Mouse (Mus musculus): ENCODE results near the gene Zfp185. TPM values are rescaled to one million over a fixed set of nuclear protein-coding genes. Genes with fewer than 3 reads are reported as not detected.

Gene Zfp185
- 1.1 and 1.4 TPM in 2 replicates for polyA plus RNA-seq (2015; fragmentation: Nextera tagmentation; extraction: Ambion mirVana)

GRCm38 (mm10) chrX:72986841-72987519, at the start of gene Zfp185:
Zfp185 (plus strand) TSS chrX:72987339.
- H3K36me3 ChIP-seq, result no peaks in the 10 kb centered on the region
- 24% methylated on average over 40 of the region's 45 CpGs for WGBS
- H3K4me3 ChIP-seq (replicated peaks), result peak within 1 kb of the TSS; percentile 38
- no peak within 1 kb of the TSS for H3K27ac ChIP-seq (replicated peaks)
- no peaks in the 10 kb centered on the region for H3K4me1 ChIP-seq
- H3K4me2 ChIP-seq, result peak within 1 kb of the TSS; percentile 71
- H3K27me3 ChIP-seq (replicated peaks), result peaks cover 8% of the 10 kb centered on the region; the same call in 1 of the 2 replicates
- ATAC-seq (ENCODE audit: low FRiP score), result peak; percentile 62; the same call in 1 of the 2 replicates
- no peak within 1 kb of the TSS for H3K9ac ChIP-seq (replicated peaks)
- no peaks in the 10 kb centered on the region for H3K9me3 ChIP-seq (replicated peaks)

GRCm38 (mm10) chrX:72953464-72953863, 33.7 kb upstream of the Zfp185 start:
- Histone ChIP-seq H3K36me3 (peaks cover 10% of the 10 kb centered on the region; the same call in 1 of the 2 replicates), H3K27ac (replicated peaks) (no peak overlapping the region), H3K27me3 (replicated peaks) (no peaks in the 10 kb centered on the region), H3K4me2 (no peak overlapping the region), H3K4me3 (replicated peaks) (no peak overlapping the region), H3K9ac (replicated peaks) (no peak overlapping the region), H3K9me3 (replicated peaks) (no peaks in the 10 kb centered on the region), H3K4me1 (no peaks in the 10 kb centered on the region)
- WGBS, result 95% methylated on average over 4 of the region's 4 CpGs
- no peak for ATAC-seq (ENCODE audit: low FRiP score)

DNA sequence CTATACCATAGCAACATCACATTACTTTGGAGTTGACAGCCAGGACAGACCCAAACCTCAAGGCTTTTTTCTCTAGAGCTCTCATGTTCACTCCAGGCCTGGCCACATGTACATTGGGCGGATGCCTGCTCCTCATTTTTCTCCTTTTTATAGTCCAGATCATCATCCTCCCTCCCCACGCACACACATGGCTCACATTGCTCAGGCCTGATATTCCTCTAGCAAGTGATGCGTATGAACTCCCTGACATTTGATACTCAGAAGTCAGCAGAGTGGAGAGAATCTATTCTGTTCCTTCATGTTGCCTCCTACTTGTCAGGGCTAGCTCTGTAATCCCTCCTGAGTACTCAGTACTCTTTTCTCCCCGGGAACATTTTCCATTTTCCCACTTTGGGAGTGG, 30.7 kb upstream of the Zfp185 start:
- H3K4me1 ChIP-seq, result no peaks in the 10 kb centered on the region
- H3K4me2 ChIP-seq, result no peak overlapping the region
- H3K27ac ChIP-seq (replicated peaks), result no peak overlapping the region
- no peaks in the 10 kb centered on the region for H3K9me3 ChIP-seq (replicated peaks)
- H3K36me3 ChIP-seq, result peaks cover 10% of the 10 kb centered on the region; the same call in 1 of the 2 replicates
- H3K27me3 ChIP-seq (replicated peaks), result no peaks in the 10 kb centered on the region
- ATAC-seq (ENCODE audit: low FRiP score), result no peak
- no peak overlapping the region for H3K4me3 ChIP-seq (replicated peaks)
- WGBS, result 94% methylated on average over 4 of the region's 4 CpGs
- no peak overlapping the region for H3K9ac ChIP-seq (replicated peaks)

DNA sequence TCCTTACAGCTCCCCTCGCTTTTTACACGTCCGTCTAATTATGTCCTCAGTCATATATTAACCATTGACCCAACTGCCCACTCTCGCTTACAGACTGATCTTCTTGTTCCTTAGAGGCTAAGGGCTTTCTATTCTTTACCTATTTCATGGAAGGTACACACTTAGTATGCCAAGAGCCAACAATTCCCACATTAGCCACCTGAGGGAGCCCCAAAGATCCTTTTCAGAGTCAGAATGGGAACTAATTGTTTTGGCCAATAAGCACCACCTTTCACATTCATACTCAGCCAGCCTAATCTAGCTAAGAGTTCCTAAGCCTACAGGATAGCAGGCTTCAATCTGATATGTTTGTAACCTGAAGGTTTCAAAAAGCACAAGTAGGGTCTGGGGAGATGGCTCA, 26.7 kb upstream of the Zfp185 start:
- Histone ChIP-seq H3K9ac (replicated peaks) (no peak overlapping the region), H3K27me3 (replicated peaks) (no peaks in the 10 kb centered on the region), H3K9me3 (replicated peaks) (no peaks in the 10 kb centered on the region), H3K27ac (replicated peaks) (no peak overlapping the region), H3K4me3 (replicated peaks) (no peak overlapping the region), H3K36me3 (peaks cover 13% of the 10 kb centered on the region; the same call in 1 of the 2 replicates), H3K4me1 (no peaks in the 10 kb centered on the region), H3K4me2 (no peak overlapping the region)
- no peak for ATAC-seq (ENCODE audit: low FRiP score)
- 83% methylated on average over 4 of the region's 4 CpGs for WGBS

DNA sequence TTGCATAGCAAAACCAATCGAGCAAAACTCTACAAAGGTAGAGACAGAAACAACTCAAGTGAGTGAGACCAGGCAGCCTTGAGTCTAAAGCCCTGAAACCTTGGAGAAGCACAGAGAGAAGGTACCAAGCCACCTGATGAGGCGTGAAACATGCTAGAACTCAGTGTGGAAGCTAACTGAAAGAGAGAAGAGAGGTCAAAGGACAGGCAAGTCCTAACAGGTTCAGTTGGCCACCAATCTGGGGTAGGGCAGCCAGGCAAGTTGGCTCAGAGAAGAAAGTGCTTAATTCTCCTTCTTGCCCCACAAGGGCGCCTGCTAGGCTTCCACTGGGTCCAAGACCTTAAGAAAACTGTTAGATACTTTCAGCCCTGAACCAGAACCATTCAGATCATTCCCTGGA, 25.6 kb upstream of the Zfp185 start:
- Histone ChIP-seq H3K4me1 (no peaks in the 10 kb centered on the region), H3K4me3 (replicated peaks) (no peak overlapping the region), H3K9me3 (replicated peaks) (no peaks in the 10 kb centered on the region), H3K27me3 (replicated peaks) (no peaks in the 10 kb centered on the region), H3K9ac (replicated peaks) (no peak overlapping the region), H3K36me3 (peaks cover 13% of the 10 kb centered on the region; the same call in 1 of the 2 replicates), H3K4me2 (no peak overlapping the region), H3K27ac (replicated peaks) (no peak overlapping the region)
- ATAC-seq (ENCODE audit: low FRiP score), result no peak
- 77% methylated on average over 3 of the region's 3 CpGs for WGBS

GRCm38 (mm10) chrX:72962743-72963142, 24.4 kb upstream of the Zfp185 start:
- no peaks in the 10 kb centered on the region for H3K27me3 ChIP-seq (replicated peaks)
- H3K4me3 ChIP-seq (replicated peaks), result no peak overlapping the region
- H3K9ac ChIP-seq (replicated peaks), result no peak overlapping the region
- H3K4me1 ChIP-seq, result no peaks in the 10 kb centered on the region
- H3K9me3 ChIP-seq (replicated peaks), result no peaks in the 10 kb centered on the region
- no peak for ATAC-seq (ENCODE audit: low FRiP score)
- peaks cover 7% of the 10 kb centered on the region; the same call in 1 of the 2 replicates for H3K36me3 ChIP-seq
- no peak overlapping the region for H3K27ac ChIP-seq (replicated peaks)
- 76% methylated on average over 3 of the region's 3 CpGs for WGBS
- no peak overlapping the region for H3K4me2 ChIP-seq

DNA sequence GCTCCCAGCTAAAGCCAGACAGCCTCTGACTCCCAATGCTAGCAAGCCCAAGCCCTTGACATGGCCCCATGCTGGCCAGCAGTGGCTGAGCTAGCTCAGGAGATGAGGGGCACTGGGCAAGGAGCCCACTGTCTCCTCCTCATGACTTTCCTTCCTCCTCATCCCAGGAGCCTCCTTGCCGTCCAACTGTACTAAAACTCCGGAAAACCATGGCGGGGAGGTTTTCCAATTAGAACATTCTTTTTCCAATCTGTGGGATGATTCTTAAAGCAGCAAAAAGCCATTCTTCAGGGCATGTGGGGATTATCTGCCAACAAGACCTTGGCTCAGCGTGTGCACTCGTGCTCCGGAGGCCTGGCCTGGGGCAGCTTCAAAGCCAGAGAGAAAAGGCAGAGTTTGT, 4.3 kb upstream of the Zfp185 start:
- H3K4me1 ChIP-seq, result no peaks in the 10 kb centered on the region
- 88% methylated on average over 6 of the region's 6 CpGs for WGBS
- no peak overlapping the region for H3K4me3 ChIP-seq (replicated peaks)

DNA sequence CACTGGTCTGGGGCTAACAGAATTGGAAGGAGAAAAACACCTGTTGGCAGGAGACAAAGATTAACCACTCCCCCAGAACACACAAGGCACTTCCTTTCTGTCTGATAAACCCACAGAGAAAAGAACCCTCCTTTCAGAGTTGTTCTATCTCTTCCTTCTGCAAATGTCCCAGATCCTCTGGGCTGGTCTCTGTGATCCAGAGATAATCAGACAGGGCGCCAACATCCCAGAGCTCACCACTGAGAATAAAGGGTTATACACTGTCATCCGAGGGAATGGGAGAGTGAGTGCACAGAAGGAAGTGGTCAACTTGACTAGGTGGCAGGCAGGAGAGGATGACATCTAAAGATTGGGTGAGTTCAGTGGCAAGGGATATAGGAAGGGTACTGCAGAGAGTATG, 1.5 kb upstream of the Zfp185 start:
- Histone ChIP-seq H3K9ac (replicated peaks) (no peak overlapping the region), H3K4me1 (no peaks in the 10 kb centered on the region), H3K27ac (replicated peaks) (no peak overlapping the region), H3K27me3 (replicated peaks) (peaks cover 8% of the 10 kb centered on the region; the same call in 1 of the 2 replicates), H3K9me3 (replicated peaks) (no peaks in the 10 kb centered on the region), H3K4me3 (replicated peaks) (no peak overlapping the region), H3K4me2 (no peak overlapping the region), H3K36me3 (no peaks in the 10 kb centered on the region)
- no peak for ATAC-seq (ENCODE audit: low FRiP score)
- 93% methylated on average over 2 of the region's 2 CpGs for WGBS

More for the DNA sequence above, 4.3 kb upstream of the Zfp185 start:
- Histone ChIP-seq H3K9ac (replicated peaks) (no peak overlapping the region), H3K4me2 (no peak overlapping the region), H3K27ac (replicated peaks) (no peak overlapping the region), H3K9me3 (replicated peaks) (no peaks in the 10 kb centered on the region), H3K36me3 (no peaks in the 10 kb centered on the region), H3K27me3 (replicated peaks) (peaks cover 8% of the 10 kb centered on the region; the same call in 1 of the 2 replicates)
- ATAC-seq (ENCODE audit: low FRiP score), result no peak

DNA sequence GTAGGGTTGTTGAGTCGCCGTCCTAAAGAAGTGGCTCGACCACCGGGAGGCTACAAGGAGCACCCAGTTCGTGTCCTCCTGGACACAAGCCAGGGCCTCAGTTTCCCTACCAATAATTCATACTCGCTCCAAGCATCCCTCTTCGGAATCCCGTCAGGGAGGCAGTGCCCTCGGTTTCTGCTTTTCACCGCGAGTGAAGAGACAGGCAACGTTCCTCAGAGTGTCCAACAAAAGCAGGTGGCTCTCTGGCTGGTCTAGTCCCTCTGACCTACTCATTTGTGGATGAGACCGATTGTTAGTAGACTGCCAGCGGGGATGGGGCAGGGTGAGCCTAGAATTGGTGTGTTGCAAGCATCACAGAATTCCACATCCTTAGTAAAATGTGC, 374 bp downstream of the Zfp185 start:
- no peak overlapping the region for H3K9ac ChIP-seq (replicated peaks)
- H3K4me2 ChIP-seq, result peak overlapping the region; percentile 71
- H3K9me3 ChIP-seq (replicated peaks), result no peaks in the 10 kb centered on the region
- no peaks in the 10 kb centered on the region for H3K4me1 ChIP-seq
- 31% methylated on average over 14 of the region's 14 CpGs for WGBS
- no peaks in the 10 kb centered on the region for H3K36me3 ChIP-seq
- H3K27ac ChIP-seq (replicated peaks), result no peak overlapping the region
- peak overlapping the region; percentile 38 for H3K4me3 ChIP-seq (replicated peaks)
- ATAC-seq (ENCODE audit: low FRiP score), result no peak
- peaks cover 8% of the 10 kb centered on the region; the same call in 1 of the 2 replicates for H3K27me3 ChIP-seq (replicated peaks)

DNA sequence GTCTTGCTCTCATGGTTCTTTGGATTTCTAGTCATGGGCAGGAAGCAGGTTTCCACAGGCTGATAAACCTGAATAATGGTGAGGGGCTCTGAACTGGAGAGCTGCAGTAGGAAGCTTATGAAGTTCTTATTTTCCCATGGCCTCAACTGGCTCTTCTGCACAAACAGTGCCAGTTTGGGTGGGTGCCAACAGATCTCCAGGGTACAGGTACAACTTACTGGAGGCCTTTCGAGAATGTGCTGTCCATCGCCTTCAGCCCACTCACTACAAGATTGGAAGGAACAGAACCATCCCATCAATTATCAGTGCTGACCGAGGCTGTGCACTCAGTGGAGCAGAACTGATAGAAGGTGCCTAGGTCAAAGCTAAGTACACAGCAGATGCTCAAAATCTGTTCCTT, 1.3 kb downstream of the Zfp185 start:
- no peaks in the 10 kb centered on the region for H3K4me1 ChIP-seq
- no peak overlapping the region for H3K4me2 ChIP-seq
- no peak overlapping the region for H3K4me3 ChIP-seq (replicated peaks)
- 77% methylated on average over 3 of the region's 3 CpGs for WGBS
- ATAC-seq (ENCODE audit: low FRiP score), result no peak
- H3K36me3 ChIP-seq, result no peaks in the 10 kb centered on the region
- H3K27me3 ChIP-seq (replicated peaks), result peaks cover 8% of the 10 kb centered on the region; the same call in 1 of the 2 replicates
- no peak overlapping the region for H3K9ac ChIP-seq (replicated peaks)
- H3K9me3 ChIP-seq (replicated peaks), result no peaks in the 10 kb centered on the region
- H3K27ac ChIP-seq (replicated peaks), result no peak overlapping the region

DNA sequence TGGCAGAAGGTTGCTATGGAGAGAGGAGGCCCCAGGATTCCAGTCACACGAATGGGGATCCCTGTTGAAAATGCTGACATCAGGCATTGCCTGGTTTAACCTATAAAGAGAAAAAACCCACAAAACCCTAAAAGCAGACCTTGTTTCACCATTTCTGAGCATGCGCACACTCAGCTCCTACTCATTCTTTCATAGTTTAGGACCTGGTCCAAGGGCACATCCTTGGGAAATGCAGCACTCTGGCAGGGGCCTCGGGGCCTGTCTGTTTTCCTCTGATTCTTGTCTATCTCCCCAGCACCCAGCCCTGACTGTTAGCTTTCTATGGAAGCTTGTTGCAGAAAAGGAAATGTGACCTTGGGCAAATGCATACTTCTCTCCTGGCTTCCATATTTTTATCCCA, 3.4 kb downstream of the Zfp185 start:
- ATAC-seq (ENCODE audit: low FRiP score), result no peak
- peaks cover 8% of the 10 kb centered on the region; the same call in 1 of the 2 replicates for H3K27me3 ChIP-seq (replicated peaks)
- H3K4me2 ChIP-seq, result no peak overlapping the region
- 76% methylated on average over 3 of the region's 3 CpGs for WGBS
- H3K36me3 ChIP-seq, result no peaks in the 10 kb centered on the region
- no peaks in the 10 kb centered on the region for H3K4me1 ChIP-seq
- no peak overlapping the region for H3K9ac ChIP-seq (replicated peaks)
- H3K9me3 ChIP-seq (replicated peaks), result no peaks in the 10 kb centered on the region
- H3K4me3 ChIP-seq (replicated peaks), result no peak overlapping the region
- H3K27ac ChIP-seq (replicated peaks), result no peak overlapping the region

DNA sequence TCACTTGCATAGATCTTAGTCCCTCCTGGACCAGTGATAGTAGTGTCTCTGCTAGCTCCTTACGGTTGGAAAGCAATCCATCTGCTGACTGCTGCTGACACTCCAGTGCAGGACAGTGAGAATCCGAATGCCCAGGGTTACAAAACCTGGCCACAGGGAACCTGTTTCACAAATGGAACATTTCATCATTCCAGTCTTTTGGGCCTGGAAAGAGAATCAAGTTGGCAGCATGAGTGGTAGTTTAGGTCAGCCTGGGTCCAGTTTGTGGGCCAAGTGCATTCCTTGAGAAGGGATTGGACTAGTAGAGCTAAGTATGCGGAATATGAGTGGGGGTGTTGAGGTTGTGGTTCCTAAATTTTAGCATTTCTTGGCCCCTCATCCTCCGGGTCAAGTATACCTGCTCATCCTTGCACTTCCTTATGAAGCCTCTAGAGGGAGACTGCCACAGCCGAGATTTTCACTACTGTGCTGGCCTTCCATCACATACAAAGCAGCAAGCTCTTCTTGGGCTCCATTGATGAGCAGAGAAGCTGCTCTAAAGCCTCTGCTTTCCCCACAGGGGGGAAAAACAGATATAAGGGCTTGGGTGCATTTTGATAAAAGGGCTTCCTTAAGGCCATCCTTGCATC, 5.3 kb downstream of the Zfp185 start:
- no peaks in the 10 kb centered on the region for H3K36me3 ChIP-seq
- no peak overlapping the region for H3K4me3 ChIP-seq (replicated peaks)
- no peaks in the 10 kb centered on the region; the same call in 1 of the 2 replicates for H3K27me3 ChIP-seq (replicated peaks)
- no peak for ATAC-seq (ENCODE audit: low FRiP score)
- 60% methylated on average over 5 of the region's 5 CpGs for WGBS
- H3K4me2 ChIP-seq, result no peak overlapping the region
- no peaks in the 10 kb centered on the region for H3K4me1 ChIP-seq
- H3K9ac ChIP-seq (replicated peaks), result no peak overlapping the region
- H3K9me3 ChIP-seq (replicated peaks), result no peaks in the 10 kb centered on the region
- H3K27ac ChIP-seq (replicated peaks), result no peak overlapping the region

Measured in neural tube, embryonic 15.5 days (tissue).